11 mouse cellular contexts compared by ENCODE assay signal in genomic region chr2:52930106-52930868, GRCm38 (mm10).
DNase-seq lines count a peak whose midpoint lies in the region; ATAC-seq and TF ChIP-seq lines count a peak whose summit lies in the region.
"Had no signal": no experiment of that assay in that cellular context is flagged by ENCODE, and none has a peak within 500 bp of the region (broad histone marks: within the 10 kb centered on the region; RNA-seq: fewer than 3 reads in every experiment).

No protein-coding gene starts in this region.

- dilution Hi-C loops in CH12.LX (cut with MboI; ENCODE audit: extremely low pct_ligation_motif_present, extremely low pct_unique_long_range_greater_than_20kb, low sequenced_read_pairs), result no loop called here

- intact Hi-C loops in heart, adult 2 months (cut with DNase I), result no loop called here
- intact Hi-C loops in heart, postnatal 25 days (cut with DNase I), result no loop called here

- peaks cover 4% of the 10 kb centered on the region; the same call in 1 of the 2 replicates for H3K36me3 ChIP-seq in heart, adult 2 months (ENCODE audit: control insufficient read depth, insufficient read depth, low read length)
- no peaks in the 10 kb centered on the region for H3K36me3 ChIP-seq in heart, embryonic 12.5 days
- H3K36me3 ChIP-seq in CH12.LX (replicated peaks in 1 of 2; ENCODE audit: control insufficient read depth in 1 of 2, insufficient read depth in 1 of 2, low read length in 1 of 2), result no peaks in the 10 kb centered on the region
- H3K36me3 ChIP-seq: G1E; lung, embryonic 15.5 days; stomach, embryonic 15.5 days had no signal

- H3K4me1 ChIP-seq in heart, adult 2 months (ENCODE audit: control insufficient read depth, insufficient read depth, low read length), result peaks cover 11% of the 10 kb centered on the region
- peaks cover 15% of the 10 kb centered on the region for H3K4me1 ChIP-seq in heart, embryonic 12.5 days (replicated peaks)
- H3K4me1 ChIP-seq in CH12.LX (ENCODE audit: control insufficient read depth in 1 of 2, insufficient read depth in 2 of 2), result peaks cover 12 to 29% of the 10 kb centered on the region in 2 experiments
- H3K4me1 ChIP-seq in cerebellum, adult 2 months (ENCODE audit: control insufficient read depth, insufficient read depth, low read length), result peaks cover 5% of the 10 kb centered on the region
- H3K4me1 ChIP-seq in lung, adult 2 months (ENCODE audit: control insufficient read depth, insufficient read depth, low read length), result peaks cover 12% of the 10 kb centered on the region

- H3K4me3 ChIP-seq in heart, adult 2 months, result no peak overlapping the region
- H3K4me3 ChIP-seq in heart, embryonic 12.5 days, result no peak overlapping the region
- H3K4me3 ChIP-seq in CH12.LX (replicated peaks in 1 of 3; ENCODE audit: low read depth in 2 of 3, low read length in 2 of 3, poor library complexity in 1 of 3), result no peak overlapping the region
- no peak overlapping the region for H3K4me3 ChIP-seq in cerebellum, adult 2 months (replicated peaks; ENCODE audit: insufficient read depth, low read depth, low read length)
- no peak overlapping the region for H3K4me3 ChIP-seq in lung, adult 2 months (replicated peaks; ENCODE audit: extremely low read depth, low read depth, low read length)
- H3K4me3 ChIP-seq: lung, embryonic 15.5 days; stomach, embryonic 15.5 days had no signal

- no peak overlapping the region for H3K27ac ChIP-seq in heart, adult 2 months
- no peak overlapping the region for H3K27ac ChIP-seq in heart, embryonic 12.5 days (ENCODE audit: poor library complexity, severe bottlenecking)
- no peak overlapping the region for H3K27ac ChIP-seq in CH12.LX (ENCODE audit: insufficient read depth, low read depth)
- H3K27ac ChIP-seq in cerebellum, adult 2 months (ENCODE audit: insufficient read depth, low read length), result no peak overlapping the region
- H3K27ac ChIP-seq: lung, embryonic 15.5 days; stomach, embryonic 15.5 days had no signal

- no peaks in the 10 kb centered on the region for H3K27me3 ChIP-seq in heart, adult 2 months (ENCODE audit: control insufficient read depth, insufficient read depth, low read length)
- H3K27me3 ChIP-seq in heart, embryonic 12.5 days (replicated peaks), result no peaks in the 10 kb centered on the region
- H3K27me3 ChIP-seq in CH12.LX (replicated peaks), result no peaks in the 10 kb centered on the region
- no peaks in the 10 kb centered on the region for H3K27me3 ChIP-seq in cerebellum, adult 2 months (ENCODE audit: control insufficient read depth, insufficient read depth, low read length)
- H3K27me3 ChIP-seq: lung, embryonic 15.5 days; stomach, embryonic 15.5 days had no signal

- no peak overlapping the region for H3K4me2 ChIP-seq in heart, embryonic 12.5 days
- H3K4me2 ChIP-seq in CH12.LX (ENCODE audit: insufficient read depth, low read depth, poor library complexity, severe bottlenecking), result no peak overlapping the region
- H3K4me2 ChIP-seq: lung, embryonic 15.5 days; stomach, embryonic 15.5 days had no signal

- WGBS in heart, adult 2 months, result 66% methylated on average over 5 of the region's 5 CpGs
- WGBS in heart, embryonic 12.5 days, result 63% methylated on average over 5 of the region's 5 CpGs
- WGBS in cerebellum, adult 2 months, result 46% methylated on average over 5 of the region's 5 CpGs
- WGBS in lung, adult 2 months, result 44% methylated on average over 5 of the region's 5 CpGs

- H3K9ac ChIP-seq in heart, adult 2 months (ENCODE audit: low read depth, low read length), result no peak overlapping the region
- H3K9ac ChIP-seq in heart, embryonic 12.5 days, result no peak overlapping the region
- H3K9ac ChIP-seq in CH12.LX (ENCODE audit: insufficient read depth, low read depth), result no peak overlapping the region
- H3K9ac ChIP-seq: lung, embryonic 15.5 days; stomach, embryonic 15.5 days had no signal

- in situ Hi-C loops in CH12.LX (cut with MboI; ENCODE audit: low pct_ligation_motif_present, low pct_unique_long_range_greater_than_20kb, low sequenced_read_pairs), result loop anchor here (25.0 kb wide), 1 partner anchor 168 kb away; no protein-coding TSS in a partner anchor

- TF ChIP-seq CTCF in heart, adult 2 months (IDR thresholded peaks at IDR 0.05), result no peak
- no peak for TF ChIP-seq CTCF in CH12.LX (conservative IDR thresholded peaks at IDR 0.05 in 1 of 2, IDR thresholded peaks at IDR 0.05 in 1 of 2; ENCODE audit: low read depth in 2 of 2, low read length in 2 of 2)
- no peak for TF ChIP-seq CTCF in cerebellum, adult 2 months (IDR thresholded peaks at IDR 0.05; ENCODE audit: borderline replicate concordance, insufficient read depth, low read depth, low read length)
- no peak for TF ChIP-seq CTCF in lung, adult 2 months (IDR thresholded peaks at IDR 0.05; ENCODE audit: insufficient read depth, low read length)

- 0 out of 2 replicates have a peak, but pooled peaks cover 2% of the 10 kb centered on the region for H3K79me2 ChIP-seq in heart, adult 2 months (replicated peaks; ENCODE audit: control insufficient read depth, insufficient read depth, low read length)
- H3K79me2 ChIP-seq in CH12.LX (replicated peaks; ENCODE audit: control insufficient read depth, extremely low read depth, insufficient read depth, poor library complexity, severe bottlenecking), result no peaks in the 10 kb centered on the region

- no peaks in the 10 kb centered on the region for H3K9me3 ChIP-seq in heart, embryonic 12.5 days (replicated peaks)
- H3K9me3 ChIP-seq in CH12.LX (replicated peaks; ENCODE audit: low read length), result no peaks in the 10 kb centered on the region
- H3K9me3 ChIP-seq: G1E; lung, embryonic 15.5 days; stomach, embryonic 15.5 days had no signal

- peak; percentile 61 to 73 for DNase-seq in heart, adult 2 months
- DNase-seq in CH12.LX (ENCODE audit: extremely low read depth), result peak; percentile 45
- DNase-seq in cerebellum, adult 2 months, result peak; percentile 74 to 82
- peak; percentile 37 for DNase-seq in heart, postnatal 25 days (ENCODE audit: low spot score)
- DNase-seq in lung, adult 2 months, result peak; percentile 24
- peak; percentile 40 for DNase-seq in testis, postnatal 14 days (ENCODE audit: low spot score)
- no peak for DNase-seq in thymus, postnatal 36 days

- TF ChIP-seq RAD21 in CH12.LX (IDR thresholded peaks at IDR 0.05; ENCODE audit: low read depth, low read length), result no peak

- no peak for TF ChIP-seq POLR2A in heart, adult 2 months (IDR thresholded peaks at IDR 0.05; ENCODE audit: insufficient read depth, low read depth, low read length)
- no peak for TF ChIP-seq POLR2A in CH12.LX (IDR thresholded peaks at IDR 0.05; ENCODE audit: low read depth, low read length)
- TF ChIP-seq POLR2A in cerebellum, adult 2 months (IDR thresholded peaks at IDR 0.05; ENCODE audit: borderline replicate concordance, insufficient read depth, low read length), result no peak
- TF ChIP-seq POLR2A in lung, adult 2 months (IDR thresholded peaks at IDR 0.05; ENCODE audit: borderline replicate concordance, extremely low read depth, low read depth, low read length), result no peak

- TF ChIP-seq EP300 in heart, adult 2 months (IDR thresholded peaks at IDR 0.05; ENCODE audit: insufficient read depth, low read depth, low read length), result no peak
- TF ChIP-seq EP300 in CH12.LX (IDR thresholded peaks at IDR 0.05; ENCODE audit: low read length), result no peak; the same call in 1 of the 2 replicates

- no peak for ATAC-seq in heart, embryonic 12.5 days (ENCODE audit: insufficient number of reproducible peaks, low FRiP score)

TF ChIP-seq in CH12.LX, 34 proteins besides CTCF, POLR2A, EP300 and RAD21:
- TF ChIP-seq RCOR1 (conservative IDR thresholded peaks at IDR 0.05; ENCODE audit: low read depth, low read length), result 0 out of 2 replicates have a peak, but pooled peaks have one; percentile 36
- TF ChIP-seq TCF12 (IDR thresholded peaks at IDR 0.05; ENCODE audit: low read depth, low read length), result peak; percentile 14; the same call in 1 of the 2 replicates
- 0 out of 2 replicates have a peak, but pooled peaks have one; percentile 11 for TF ChIP-seq BHLHE40 (IDR thresholded peaks at IDR 0.05; ENCODE audit: low read depth, low read length)
- TF ChIP-seq MAX (IDR thresholded peaks at IDR 0.05; ENCODE audit: low read length), result 0 out of 2 replicates have a peak, but pooled peaks have one; percentile 34
- TF ChIP-seq NRF1 (IDR thresholded peaks at IDR 0.05; ENCODE audit: low read depth, low read length), result no peak

Comparison
In these comparisons a context has a peak if more than half of its experiments do, and no peak if none do; other contexts are left out.
1. DNase-seq: peak in heart, adult 2 months (2 of 2), CH12.LX (single experiment), cerebellum, adult 2 months (2 of 2), heart, postnatal 25 days (single experiment), lung, adult 2 months (single experiment) and testis, postnatal 14 days (single experiment); none in thymus, postnatal 36 days (0 of 2).